Mouse (Mus musculus) cerebellum, adult 2 months (tissue): ENCODE measurements at regions not wholly inside any gene's neighbourhood (a gene's known extent, or its start where the extent isn't known, plus 50 kb on each side); places are given as distances from the start of the nearest gene placed in this dataset.

Source experiments
- CTCF ChIP-seq: fragments of 200-500 bp; IDR thresholded peaks from 2 replicates; pipeline ENCODE4 v1.5.1; 2011; ENCODE audit warnings: low read depth, mild to moderate bottlenecking, control low read depth, low read length, moderate library complexity, borderline replicate concordance; ENCODE audit not compliant: insufficient read depth
- POLR2A ChIP-seq: fragments of 200-500 bp; IDR thresholded peaks from 2 replicates; pipeline ENCODE4 v1.6.1; 2011; ENCODE audit warnings: low read length, control low read depth, borderline replicate concordance; ENCODE audit not compliant: insufficient read depth

DNA sequence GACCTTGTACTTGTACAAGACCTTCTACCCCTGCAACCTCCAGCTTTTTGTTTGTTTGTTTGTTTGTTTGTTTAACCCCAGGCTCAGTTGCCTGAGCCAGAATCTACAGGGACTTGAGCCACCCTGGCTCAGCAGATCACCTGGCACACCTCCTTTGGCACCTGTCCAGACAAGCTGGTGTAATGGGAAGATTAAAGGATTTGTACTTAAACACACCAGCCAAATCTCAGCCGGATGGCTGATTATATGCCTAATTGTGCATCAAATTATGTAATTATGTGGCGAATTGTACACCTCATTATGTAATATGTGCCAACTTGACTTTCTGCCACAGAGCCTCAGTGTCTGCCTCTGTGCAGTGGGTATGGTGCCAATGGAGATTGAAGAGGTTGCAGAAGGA is 133.2 kb downstream of the Plekhb2 start:
- TF ChIP-seq POLR2A (no peak), CTCF (no peak)
